Mouse (Mus musculus) G1E-ER4 (cell line): Measurements from ENCODE around the gene Ninj1. TPM values are rescaled to one million over a fixed set of nuclear protein-coding genes. Genes with fewer than 3 reads are reported as not detected.

Experiments used
- GATA1 ChIP-seq: IDR thresholded peaks from one replicate; pipeline ENCODE4 v1.8.0; 2012; ENCODE audit warnings: low read length, inconsistent platforms
- polyA plus RNA-seq: library from polyadenylated mRNA; stranded (reverse); fragments of >175 nt; gene quantifications from 2 replicates; pipeline ENCODE4 v1.2.3, GENCODE M21; 2012

The Ninj1 gene
- polyA plus RNA-seq, 1 experiment: 59.0 TPM

- TF ChIP-seq GATA1: no peak
These were observed 38.3 kb downstream of the Ninj1 start for GRCm38 (mm10) chr13:49225633-49226032.

GRCm38 (mm10) chr13:49233792-49234572 lies 46.7 kb downstream of the Ninj1 start:
- no peak for TF ChIP-seq GATA1

GRCm38 (mm10) chr13:49234711-49235110 lies 47.4 kb downstream of the Ninj1 start:
- no peak for TF ChIP-seq GATA1

GRCm38 (mm10) chr13:49237617-49238016 lies 50.3 kb downstream of the Ninj1 start:
- no peak for TF ChIP-seq GATA1

GRCm38 (mm10) chr13:49238737-49239136 lies 51.5 kb downstream of the Ninj1 start:
- TF ChIP-seq GATA1: no peak

- TF ChIP-seq GATA1: no peak
These were observed 55.2 kb downstream of the Ninj1 start for GRCm38 (mm10) chr13:49242321-49243065.

GRCm38 (mm10) chr13:49243492-49243891 lies 56.2 kb downstream of the Ninj1 start:
- no peak for TF ChIP-seq GATA1

GRCm38 (mm10) chr13:49245251-49245650 lies 58.0 kb downstream of the Ninj1 start:
- TF ChIP-seq GATA1: no peak

Other genes with a start within 250 kb of the Ninj1 start
- 198 and 211 TPM in 2 replicates for gene Fam120a, start 219.5 kb upstream of the Ninj1 start, polyA plus RNA-seq
- gene Wnk2, start 39.5 kb upstream of the Ninj1 start, polyA plus RNA-seq: not detected in 2 replicates
- gene Card19, start 28.6 kb downstream of the Ninj1 start, polyA plus RNA-seq: 14.3 and 21.4 TPM in 2 replicates
- 1.7 and 2.1 TPM in 2 replicates for gene Susd3, start 61.2 kb downstream of the Ninj1 start, polyA plus RNA-seq
- 2.1 TPM in 2 replicates for gene Fgd3, start 132.8 kb downstream of the Ninj1 start, polyA plus RNA-seq
- 22.0 and 22.6 TPM in 2 replicates for gene Bicd2, start 154.1 kb downstream of the Ninj1 start, polyA plus RNA-seq
- gene Ippk, start 233.8 kb downstream of the Ninj1 start, polyA plus RNA-seq: 1.4 and 1.9 TPM in 2 replicates